Mouse (Mus musculus) lung, embryonic 16.5 days (tissue): ENCODE measurements at regions not wholly inside any gene's neighbourhood (a gene's known extent, or its start where the extent isn't known, plus 50 kb on each side); places are given as distances from the start of the nearest gene placed in this dataset.

Experiments
- ATAC-seq: fragments of 200-750 bp; cut with Nextera tagmentation; 2 replicates; pipeline ENCODE4 v1.8.0; 2017; ENCODE audit warnings: low read depth, mild to moderate bottlenecking, moderate library complexity
- H3K27ac ChIP-seq: fragments of 300-500 bp; sonication (generic); 2 replicates; pipeline ENCODE4 v1.5.1; 2014; ENCODE audit warnings: mild to moderate bottlenecking, control low read depth, low read length
- H3K27me3 ChIP-seq: fragments of 300-500 bp; sonication (generic); 2 replicates; pipeline ENCODE4 v1.6.1; 2014; ENCODE audit warnings: low read depth, low read length, mixed read lengths; ENCODE audit not compliant: control insufficient read depth, insufficient read depth
- H3K36me3 ChIP-seq: fragments of 300-500 bp; sonication (generic); 2 replicates; pipeline ENCODE4 v1.6.1; 2014; ENCODE audit warnings: low read length; ENCODE audit not compliant: control insufficient read depth, insufficient read depth
- H3K4me1 ChIP-seq: fragments of 300-500 bp; sonication (generic); replicated peaks from 2 replicates; pipeline ENCODE4 v1.6.1; 2014; ENCODE audit warnings: low read length, mixed read lengths; ENCODE audit not compliant: control insufficient read depth, insufficient read depth
- H3K4me2 ChIP-seq: fragments of 300-500 bp; sonication (generic); 2 replicates; pipeline ENCODE4 v1.6.1; 2014; ENCODE audit warnings: low read depth, low read length, control low read depth
- H3K4me3 ChIP-seq: fragments of 300-500 bp; sonication (generic); 2 replicates; pipeline ENCODE4 v1.5.1; 2014; ENCODE audit warnings: mild to moderate bottlenecking, low read length, control low read depth
- H3K9ac ChIP-seq: fragments of 300-500 bp; sonication (generic); 2 replicates; pipeline ENCODE4 v1.6.1; 2014; ENCODE audit warnings: low read length, control low read depth
- H3K9me3 ChIP-seq: fragments of 300-500 bp; sonication (generic); 2 replicates; pipeline ENCODE4 v1.6.1; 2016; ENCODE audit warnings: low read length; ENCODE audit not compliant: control insufficient read depth
- WGBS: fragments of 180-500 bp; shearing (Covaris S2); extraction: QIAGEN DNeasy Blood & Tissue Kit; methylation state at CpG from one replicate; pipeline ENCODE4 v1.1.7; 2014; 5-methylcytosine and 5-hydroxymethylcytosine counted together

GRCm38 (mm10) chr6:89084437-89084836 is 182.4 kb downstream of the Tpra1 start:
- H3K9ac ChIP-seq: no peak overlapping the region
- H3K4me1 ChIP-seq: no peaks in the 10 kb centered on the region
- no peak overlapping the region for H3K27ac ChIP-seq
- 88% methylated on average over 3 of the region's 3 CpGs for WGBS
- no peaks in the 10 kb centered on the region for H3K36me3 ChIP-seq
- no peak overlapping the region for H3K4me2 ChIP-seq
- H3K4me3 ChIP-seq: no peak overlapping the region
- no peak for ATAC-seq
- H3K9me3 ChIP-seq: no peaks in the 10 kb centered on the region
- H3K27me3 ChIP-seq: no peaks in the 10 kb centered on the region

GRCm38 (mm10) chr6:89085151-89085550 is 183.1 kb downstream of the Tpra1 start:
- no peak overlapping the region for H3K27ac ChIP-seq
- no peak overlapping the region for H3K9ac ChIP-seq
- H3K9me3 ChIP-seq: no peaks in the 10 kb centered on the region
- H3K27me3 ChIP-seq: no peaks in the 10 kb centered on the region
- no peak overlapping the region for H3K4me3 ChIP-seq
- no peak overlapping the region for H3K4me2 ChIP-seq
- ATAC-seq: no peak
- H3K36me3 ChIP-seq: no peaks in the 10 kb centered on the region
- WGBS: 78% methylated on average over 6 of the region's 6 CpGs
- H3K4me1 ChIP-seq: no peaks in the 10 kb centered on the region

GRCm38 (mm10) chr6:89087620-89088019 is 185.6 kb downstream of the Tpra1 start:
- H3K9me3 ChIP-seq: no peaks in the 10 kb centered on the region
- H3K4me3 ChIP-seq: no peak overlapping the region
- no peak overlapping the region for H3K4me2 ChIP-seq
- H3K9ac ChIP-seq: no peak overlapping the region
- H3K27me3 ChIP-seq: no peaks in the 10 kb centered on the region
- no peak overlapping the region for H3K27ac ChIP-seq
- H3K36me3 ChIP-seq: no peaks in the 10 kb centered on the region
- WGBS: 56% methylated on average over 4 of the region's 4 CpGs
- no peaks in the 10 kb centered on the region for H3K4me1 ChIP-seq
- ATAC-seq: no peak

DNA sequence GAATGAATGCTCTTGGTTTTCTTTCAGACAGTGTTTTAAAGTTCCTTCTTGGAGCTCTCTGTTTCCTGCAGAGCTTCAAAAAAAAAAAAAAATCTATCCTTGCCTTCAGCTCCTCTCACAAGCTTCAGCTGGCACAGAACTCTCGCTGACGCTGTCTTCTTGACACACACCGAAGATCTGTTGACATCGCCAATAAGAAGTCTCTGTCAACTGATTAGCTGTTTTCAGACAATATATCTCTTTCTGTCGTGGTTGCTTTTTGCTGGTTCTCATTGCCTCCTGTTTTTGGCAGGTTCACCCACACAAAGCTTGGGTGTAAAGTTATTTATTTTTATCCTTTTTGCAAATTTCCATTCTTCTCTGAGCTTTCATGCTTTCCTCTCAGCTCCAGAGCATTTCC is 188.0 kb downstream of the Tpra1 start:
- no peaks in the 10 kb centered on the region for H3K4me1 ChIP-seq
- no peak overlapping the region for H3K9ac ChIP-seq
- ATAC-seq: no peak
- no peaks in the 10 kb centered on the region for H3K9me3 ChIP-seq
- H3K27ac ChIP-seq: no peak overlapping the region
- 66% methylated on average over 5 of the region's 5 CpGs for WGBS
- no peak overlapping the region for H3K4me2 ChIP-seq
- H3K27me3 ChIP-seq: no peaks in the 10 kb centered on the region
- H3K36me3 ChIP-seq: no peaks in the 10 kb centered on the region
- no peak overlapping the region for H3K4me3 ChIP-seq

DNA sequence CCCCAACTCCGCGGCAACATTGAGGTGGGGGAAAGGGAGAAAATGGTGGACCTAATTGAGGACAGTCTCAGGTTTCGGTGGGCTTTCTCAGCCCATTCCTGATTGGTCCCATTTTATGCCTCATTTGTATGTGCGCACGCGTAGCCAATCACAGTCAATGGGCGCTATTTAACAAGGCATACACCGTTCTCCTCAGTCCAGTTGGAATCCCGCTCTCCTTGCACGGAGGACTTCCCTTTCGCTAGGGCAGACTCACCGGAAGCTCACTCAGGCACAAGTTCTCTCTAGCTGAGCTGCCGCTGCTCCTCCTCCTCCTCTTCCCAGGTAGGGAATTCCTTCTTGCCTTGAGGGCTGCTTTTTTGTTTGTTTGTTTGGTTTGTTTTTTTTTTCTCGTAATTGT is 193.9 kb downstream of the Tpra1 start:
- Histone ChIP-seq H3K4me3 (no peak overlapping the region), H3K27ac (no peak overlapping the region), H3K36me3 (no peaks in the 10 kb centered on the region), H3K4me1 (no peaks in the 10 kb centered on the region), H3K9me3 (no peaks in the 10 kb centered on the region), H3K27me3 (no peaks in the 10 kb centered on the region), H3K4me2 (no peak overlapping the region), H3K9ac (no peak overlapping the region)
- WGBS: 91% methylated on average over 14 of the region's 14 CpGs
- ATAC-seq: no peak

- Histone ChIP-seq H3K9me3 (no peaks in the 10 kb centered on the region), H3K36me3 (no peaks in the 10 kb centered on the region), H3K4me3 (no peak overlapping the region), H3K4me1 (no peaks in the 10 kb centered on the region), H3K27me3 (no peaks in the 10 kb centered on the region), H3K9ac (no peak overlapping the region), H3K27ac (no peak overlapping the region), H3K4me2 (no peak overlapping the region)
- ATAC-seq: no peak
- whole genome bisulfite sequencing: 58% methylated on average over 8 of the region's 8 CpGs
Measured at GRCm38 (mm10) chr6:89097531-89097930, 195.5 kb downstream of the Tpra1 start.

DNA sequence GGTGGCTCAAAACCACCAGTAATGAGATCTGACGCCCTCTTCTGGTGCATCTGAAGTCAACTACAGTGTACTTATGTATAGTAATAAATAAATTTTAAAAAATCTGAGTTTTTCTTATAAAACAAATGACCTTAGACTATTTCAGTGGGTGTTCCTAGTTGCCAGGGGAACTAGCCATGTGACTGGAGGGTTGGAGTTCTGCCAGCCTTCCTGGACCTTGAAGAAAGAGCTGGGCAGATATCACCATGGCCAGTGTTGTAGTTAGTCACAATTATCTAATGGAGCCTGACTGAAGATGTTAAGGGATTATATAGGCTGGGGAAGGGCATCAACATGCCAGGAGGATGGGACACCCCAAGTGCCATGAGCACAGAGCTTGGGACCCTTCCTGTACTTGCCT is 217.2 kb downstream of the Tpra1 start:
- H3K27me3 ChIP-seq: no peaks in the 10 kb centered on the region
- H3K4me2 ChIP-seq: no peak overlapping the region
- H3K9me3 ChIP-seq: no peaks in the 10 kb centered on the region
- H3K9ac ChIP-seq: no peak overlapping the region
- ATAC-seq: no peak
- no peaks in the 10 kb centered on the region for H3K4me1 ChIP-seq
- no peak overlapping the region for H3K4me3 ChIP-seq
- H3K27ac ChIP-seq: no peak overlapping the region
- no peaks in the 10 kb centered on the region for H3K36me3 ChIP-seq
- 61% methylated on average over 1 of the region's 1 CpGs for WGBS

- 64% methylated on average over 4 of the region's 4 CpGs for WGBS
Measured at GRCm38 (mm10) chr6:89121023-89121745, 219.1 kb downstream of the Tpra1 start.

DNA sequence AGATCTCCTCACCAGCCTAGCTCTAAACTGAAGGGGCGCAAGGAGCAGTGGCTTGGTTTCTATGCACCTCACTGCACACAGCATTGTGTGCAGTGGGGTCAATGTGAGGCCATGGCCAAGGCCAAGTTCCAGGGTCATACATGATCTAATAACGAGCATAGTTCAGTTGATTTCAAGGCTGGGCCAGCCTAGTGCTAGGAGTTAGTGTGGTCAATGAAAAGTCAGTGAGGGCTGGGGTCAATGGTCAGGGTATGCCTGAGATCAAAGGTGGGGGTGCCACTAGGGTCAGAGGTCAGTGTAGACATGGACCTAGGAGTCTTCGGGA is 219.7 kb downstream of the Tpra1 start:
- Histone ChIP-seq H3K9ac (no peak overlapping the region), H3K36me3 (no peaks in the 10 kb centered on the region), H3K9me3 (no peaks in the 10 kb centered on the region), H3K4me1 (no peaks in the 10 kb centered on the region), H3K4me3 (no peak overlapping the region), H3K4me2 (no peak overlapping the region), H3K27ac (no peak overlapping the region), H3K27me3 (no peaks in the 10 kb centered on the region; the same call in 1 of the 2 replicates)
- WGBS: 65% methylated on average over 3 of the region's 3 CpGs
- no peak for ATAC-seq

More at GRCm38 (mm10) chr6:89121023-89121745, 219.1 kb downstream of the Tpra1 start:
- Histone ChIP-seq H3K27me3 (no peaks in the 10 kb centered on the region; the same call in 1 of the 2 replicates), H3K9ac (no peak overlapping the region), H3K4me1 (no peaks in the 10 kb centered on the region), H3K36me3 (no peaks in the 10 kb centered on the region), H3K9me3 (no peaks in the 10 kb centered on the region), H3K4me3 (no peak overlapping the region), H3K4me2 (no peak overlapping the region), H3K27ac (no peak overlapping the region)
- no peak for ATAC-seq

DNA sequence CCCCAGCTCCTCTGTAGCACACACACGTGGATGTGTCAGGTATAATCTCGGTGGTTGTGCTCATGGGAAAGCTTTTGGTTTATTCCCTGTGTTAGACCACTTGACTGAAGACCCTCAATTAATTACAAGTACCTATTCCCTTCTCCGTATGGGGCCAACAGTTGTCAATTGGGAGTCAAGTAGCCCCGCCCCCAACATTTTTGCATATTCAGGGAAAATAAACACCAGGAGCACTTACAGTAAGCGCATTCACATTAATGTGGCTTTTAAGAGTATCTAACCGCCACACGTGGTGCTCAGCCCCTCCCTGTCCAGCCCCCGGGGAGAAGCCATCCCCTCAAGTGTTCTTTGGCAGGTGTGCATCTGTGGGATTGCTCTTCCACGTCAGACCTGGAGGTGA is 223.9 kb downstream of the Tpra1 start:
- Histone ChIP-seq H3K9me3 (no peaks in the 10 kb centered on the region), H3K27ac (no peak overlapping the region), H3K9ac (no peak overlapping the region), H3K27me3 (no peaks in the 10 kb centered on the region; the same call in 1 of the 2 replicates), H3K4me3 (no peak overlapping the region), H3K36me3 (no peaks in the 10 kb centered on the region), H3K4me1 (no peaks in the 10 kb centered on the region), H3K4me2 (no peak overlapping the region)
- 39% methylated on average over 9 of the region's 9 CpGs for WGBS
- no peak for ATAC-seq
